Mouse (Mus musculus) liver, postnatal 0 days (tissue): ENCODE data around the gene Tmem88. TPM values are rescaled to one million over a fixed set of nuclear protein-coding genes. Genes with fewer than 3 reads are reported as not detected.

Source experiments
- ATAC-seq: fragments of 200-750 bp; cut with Nextera tagmentation; 2 replicates; pipeline ENCODE4 v1.8.0; 2017; ENCODE audit warnings: mild to moderate bottlenecking, moderate library complexity
- DNase-seq: peaks from one replicate; pipeline ENCODE4 v3.0.0-alpha.2; 2016
- H3K27ac ChIP-seq: fragments of 300-500 bp; sonication (generic); 2 replicates; pipeline ENCODE4 v1.5.1; 2014; ENCODE audit warnings: antibody characterized with exemption, moderate library complexity, mild to moderate bottlenecking, low read depth
- H3K27me3 ChIP-seq: fragments of 300-500 bp; sonication (generic); 2 replicates; pipeline ENCODE4 v1.6.1; 2014; ENCODE audit warnings: low read length, control low read depth, mixed read lengths; ENCODE audit not compliant: insufficient read depth
- H3K36me3 ChIP-seq: fragments of 300-500 bp; sonication (generic); replicated peaks from 2 replicates; pipeline ENCODE4 v1.6.1; 2014; ENCODE audit warnings: mild to moderate bottlenecking, control low read depth, low read length, moderate library complexity, mixed read lengths; ENCODE audit not compliant: insufficient read depth
- H3K4me1 ChIP-seq: fragments of 300-500 bp; sonication (generic); 2 replicates; pipeline ENCODE4 v1.6.1; 2014; ENCODE audit warnings: antibody characterized with exemption, mild to moderate bottlenecking, control low read depth; ENCODE audit not compliant: insufficient read depth
- H3K4me2 ChIP-seq: fragments of 300-500 bp; sonication (generic); 2 replicates; pipeline ENCODE4 v1.6.1; 2014; ENCODE audit warnings: low read depth, mild to moderate bottlenecking, low read length, moderate library complexity, mixed read lengths
- H3K4me3 ChIP-seq: fragments of 300-500 bp; sonication (generic); 2 replicates; pipeline ENCODE4 v1.5.1; 2014; ENCODE audit warnings: low read depth, low read length
- H3K9ac ChIP-seq: fragments of 300-500 bp; sonication (generic); replicated peaks from 2 replicates; pipeline ENCODE4 v1.6.1; 2014; ENCODE audit warnings: mild to moderate bottlenecking, moderate library complexity
- H3K9me3 ChIP-seq: fragments of 300-500 bp; sonication (generic); 2 replicates; pipeline ENCODE4 v1.6.1; 2016; ENCODE audit warnings: mild to moderate bottlenecking, control low read depth, low read length, mixed read lengths
- CTCF ChIP-seq: sonication (generic); IDR thresholded peaks from 2 replicates; pipeline ENCODE4 v1.5.1; 2016; ENCODE audit warnings: antibody characterized with exemption, low read depth
- EP300 ChIP-seq: IDR thresholded peaks from 2 replicates; pipeline ENCODE4 v1.6.1; 2016; ENCODE audit warnings: antibody characterized with exemption, low read depth, mild to moderate bottlenecking
- WGBS: fragments of 180-500 bp; shearing (Covaris S2); extraction: QIAGEN DNeasy Blood & Tissue Kit; methylation state at CpG from one replicate; pipeline ENCODE4 v1.1.7; 2014; ENCODE audit not compliant: insufficient replicate concordance; 5-methylcytosine and 5-hydroxymethylcytosine counted together
- polyA plus RNA-seq: library from polyadenylated mRNA; unstranded; fragments of >200 nt; fragmentation: Nextera tagmentation; extraction: Ambion mirVana; gene quantifications from 2 replicates; pipeline ENCODE4 v1.2.1, GENCODE M21; 2015

The Tmem88 gene
- polyA plus RNA-seq, 1 experiment from 2014 or later: 12.3 TPM

- Histone ChIP-seq H3K9me3 (no peaks in the 10 kb centered on the region), H3K4me1 (peaks cover 27% of the 10 kb centered on the region)
These were observed 24.8 kb upstream of the Tmem88 start for GRCm38 (mm10) chr11:69422842-69423241.

DNA sequence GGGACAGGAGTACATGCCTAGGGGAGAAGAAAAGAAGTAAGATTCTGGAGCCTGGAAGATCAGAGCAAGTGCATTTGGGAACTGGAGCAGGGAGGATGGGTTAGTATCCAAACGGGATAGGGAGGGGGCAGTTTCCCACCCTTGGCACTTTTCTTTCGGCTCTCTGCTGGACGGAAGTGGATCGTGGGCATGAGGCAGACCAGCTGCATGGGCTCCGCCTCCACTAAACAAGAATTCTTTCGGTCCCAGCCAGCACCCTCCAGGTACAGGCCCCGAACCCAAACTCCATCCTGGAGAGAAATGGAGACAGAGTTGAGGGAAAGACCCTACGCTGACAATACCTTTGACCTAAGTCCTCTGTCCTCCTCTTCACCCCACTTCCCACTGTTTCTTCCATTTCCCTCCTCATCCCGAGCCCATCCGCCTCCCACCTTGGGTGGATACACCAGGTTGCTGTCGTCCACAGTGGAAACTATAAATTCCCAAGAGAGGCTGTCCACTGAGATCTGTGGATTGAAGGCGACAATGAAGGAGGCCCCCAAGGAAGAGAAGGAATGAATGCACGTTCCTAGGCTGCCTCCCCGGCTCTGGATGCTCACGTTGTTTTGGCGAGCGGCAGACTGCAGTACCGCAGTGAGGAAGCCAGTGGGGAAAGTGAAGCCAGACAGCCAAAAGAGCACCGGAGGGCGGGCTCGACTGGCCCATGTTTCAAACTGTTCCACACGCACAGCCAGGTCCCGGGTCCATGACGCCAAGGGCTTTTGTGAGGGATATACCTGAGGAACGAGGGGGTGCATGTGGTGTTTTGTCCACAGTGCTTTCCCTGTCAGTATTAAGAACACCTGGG, 23.3 kb upstream of the Tmem88 start:
- H3K9ac ChIP-seq: no peak overlapping the region
- 25% methylated on average over 23 of the region's 25 CpGs for WGBS
- no peak for DNase-seq
- no peak overlapping the region for H3K4me3 ChIP-seq
- peaks cover 20% of the 10 kb centered on the region for H3K27me3 ChIP-seq
- H3K27ac ChIP-seq: no peak overlapping the region
- H3K36me3 ChIP-seq: no peaks in the 10 kb centered on the region
- ATAC-seq: no peak
- TF ChIP-seq CTCF (no peak), EP300 (no peak)
- peaks cover 41% of the 10 kb centered on the region for H3K4me1 ChIP-seq
- no peak overlapping the region for H3K4me2 ChIP-seq
- H3K9me3 ChIP-seq: no peaks in the 10 kb centered on the region

More at GRCm38 (mm10) chr11:69422842-69423241, 24.8 kb upstream of the Tmem88 start:
- Histone ChIP-seq H3K4me2 (no peak overlapping the region), H3K4me3 (no peak overlapping the region), H3K27ac (no peak overlapping the region), H3K9ac (no peak overlapping the region), H3K27me3 (peaks cover 20% of the 10 kb centered on the region), H3K36me3 (no peaks in the 10 kb centered on the region)
- ATAC-seq: no peak
- DNase-seq: no peak
- 86% methylated on average over 10 of the region's 10 CpGs for WGBS
- TF ChIP-seq CTCF (no peak), EP300 (no peak)

GRCm38 (mm10) chr11:69420554-69421000, 22.5 kb upstream of the Tmem88 start:
- WGBS: 15% methylated on average over 10 of the region's 10 CpGs
- H3K27me3 ChIP-seq: peaks cover 20% of the 10 kb centered on the region

DNA sequence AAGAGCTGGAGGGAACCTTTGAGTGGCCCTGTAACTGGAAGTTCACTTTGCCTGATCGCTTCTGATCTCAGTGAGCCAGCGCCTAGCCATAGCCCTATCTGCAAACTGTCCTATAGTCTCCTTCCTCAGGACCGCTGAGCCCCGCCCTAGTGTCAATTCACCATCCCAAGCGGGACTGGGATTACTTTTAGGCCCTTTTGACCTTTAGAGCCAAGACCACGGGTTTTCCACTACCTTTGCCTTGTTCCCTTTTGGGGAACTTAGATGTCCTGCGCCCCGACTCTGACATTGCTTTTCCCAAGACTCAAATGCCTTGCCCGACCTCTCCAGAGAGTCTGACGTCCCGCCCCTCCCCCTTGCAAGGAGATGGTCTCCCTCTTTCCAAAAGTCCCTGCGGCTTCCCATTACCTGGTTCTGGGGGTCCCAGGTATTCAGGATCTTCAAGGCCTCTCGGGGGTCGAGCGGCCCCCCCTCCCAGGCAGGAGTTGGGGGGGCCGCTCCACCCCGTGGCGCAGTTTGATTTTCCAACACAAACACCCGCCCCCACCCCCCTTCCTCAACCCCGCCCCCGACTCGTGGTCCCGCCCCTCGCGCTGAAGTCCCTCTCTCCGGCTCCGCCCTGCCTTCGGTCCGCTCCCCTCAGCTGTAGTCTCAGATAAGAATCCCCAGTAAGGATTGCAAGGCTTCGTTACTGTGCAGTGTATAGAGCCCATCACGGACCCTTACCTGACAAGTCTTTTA, 21.9 kb upstream of the Tmem88 start:
- ATAC-seq (no peak), DNase-seq (peak; percentile 60)
- TF ChIP-seq CTCF: no peak
- TF ChIP-seq EP300: no peak
- Histone ChIP-seq H3K9me3 (no peaks in the 10 kb centered on the region), H3K4me2 (peak overlapping the region; percentile 93), H3K4me3 (peak overlapping the region; percentile 55), H3K36me3 (no peaks in the 10 kb centered on the region), H3K27me3 (peaks cover 20% of the 10 kb centered on the region), H3K4me1 (peaks cover 50% of the 10 kb centered on the region), H3K9ac (peak overlapping the region; percentile 44; the same call in 1 of the 2 replicates), H3K27ac (peak overlapping the region; percentile 77)
- 2% methylated on average over 28 of the region's 31 CpGs for WGBS

More at GRCm38 (mm10) chr11:69420554-69421000, 22.5 kb upstream of the Tmem88 start:
- DNase-seq (no peak), ATAC-seq (no peak)
- Histone ChIP-seq H3K9me3 (no peaks in the 10 kb centered on the region), H3K4me3 (peak overlapping the region; percentile 55), H3K36me3 (no peaks in the 10 kb centered on the region), H3K4me2 (peak overlapping the region; percentile 93), H3K27ac (no peak overlapping the region), H3K9ac (no peak overlapping the region), H3K4me1 (peaks cover 44% of the 10 kb centered on the region)
- TF ChIP-seq CTCF: no peak
- TF ChIP-seq EP300: no peak

GRCm38 (mm10) chr11:69419443-69419812, 21.4 kb upstream of the Tmem88 start:
- Histone ChIP-seq H3K4me1 (peaks cover 56% of the 10 kb centered on the region), H3K36me3 (no peaks in the 10 kb centered on the region), H3K9me3 (no peaks in the 10 kb centered on the region), H3K27me3 (peaks cover 20% of the 10 kb centered on the region), H3K4me3 (peak overlapping the region; percentile 55), H3K4me2 (peak overlapping the region; percentile 93), H3K27ac (peak overlapping the region; percentile 77), H3K9ac (peak overlapping the region; percentile 44; the same call in 1 of the 2 replicates)
- WGBS: 1% methylated on average over 19 of the region's 19 CpGs
- TF ChIP-seq CTCF: peak; percentile 58
- TF ChIP-seq EP300: no peak
- DNase-seq: peak; percentile 51
- ATAC-seq: no peak
